Mouse (Mus musculus): Measurements from ENCODE around the gene Lmo2. TPM values are rescaled to one million over a fixed set of nuclear protein-coding genes. Genes with fewer than 3 reads are reported as not detected.

The Lmo2 gene
- polyA plus RNA-seq, 1 experiment from 2014 or later, result 25.6 TPM

DNA sequence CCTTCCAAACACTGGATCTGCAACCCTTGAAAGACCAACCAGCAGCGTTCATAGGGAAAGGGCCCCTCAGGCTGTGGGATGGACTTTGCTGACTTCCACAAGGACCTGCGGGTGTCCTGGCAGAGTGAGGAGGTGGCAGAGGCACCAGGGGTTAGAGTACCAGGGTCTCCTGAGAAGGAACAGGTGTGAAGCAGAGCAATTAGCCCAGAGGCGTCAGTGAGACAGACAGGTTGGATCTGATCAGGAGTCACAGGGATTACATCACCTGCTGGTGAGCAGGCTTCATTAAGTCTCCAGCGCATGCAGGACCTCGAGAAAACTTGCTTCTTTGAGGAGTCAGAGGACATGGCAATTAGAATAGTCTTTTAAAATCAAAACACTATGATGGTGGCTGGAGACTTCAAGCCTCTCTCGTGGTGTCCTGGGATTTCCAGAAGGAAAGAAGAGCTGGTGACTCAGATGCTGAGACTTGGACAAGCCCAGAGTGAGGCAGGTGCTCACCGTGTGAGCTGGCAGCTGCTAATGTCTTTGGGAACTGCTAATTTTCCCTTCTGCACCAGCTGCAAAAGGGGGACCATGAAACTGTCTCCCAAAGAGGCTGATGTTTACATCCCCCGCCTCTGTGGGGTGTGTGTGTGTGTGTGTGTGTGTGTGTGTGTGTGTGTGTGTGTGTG lies 9.7 kb upstream of the Lmo2 start:
- WGBS, result 66% methylated on average over 8 of the region's 8 CpGs
- no peaks in the 10 kb centered on the region for H3K36me3 ChIP-seq
- H3K27me3 ChIP-seq, result no peaks in the 10 kb centered on the region
- H3K4me2 ChIP-seq (replicated peaks), result no peak overlapping the region
- H3K9ac ChIP-seq, result no peak overlapping the region
- ATAC-seq (ENCODE audit: low FRiP score), result no peak
- H3K27ac ChIP-seq, result no peak overlapping the region
- H3K9me3 ChIP-seq (replicated peaks), result no peaks in the 10 kb centered on the region
- H3K4me1 ChIP-seq, result 0 out of 2 replicates have a peak, but pooled peaks cover 3% of the 10 kb centered on the region
- H3K4me3 ChIP-seq, result no peak overlapping the region

GRCm38 (mm10) chr2:103953050-103953835 lies 4.5 kb upstream of the Lmo2 start:
- H3K9ac ChIP-seq, result no peak overlapping the region
- H3K9me3 ChIP-seq (replicated peaks), result no peaks in the 10 kb centered on the region
- H3K4me3 ChIP-seq, result no peak overlapping the region
- H3K4me2 ChIP-seq (replicated peaks), result no peak overlapping the region
- 94% methylated on average over 6 of the region's 6 CpGs for WGBS
- H3K27ac ChIP-seq, result no peak overlapping the region
- H3K36me3 ChIP-seq, result no peaks in the 10 kb centered on the region
- no peak for ATAC-seq (ENCODE audit: low FRiP score)
- no peaks in the 10 kb centered on the region for H3K27me3 ChIP-seq
- no peaks in the 10 kb centered on the region for H3K4me1 ChIP-seq

DNA sequence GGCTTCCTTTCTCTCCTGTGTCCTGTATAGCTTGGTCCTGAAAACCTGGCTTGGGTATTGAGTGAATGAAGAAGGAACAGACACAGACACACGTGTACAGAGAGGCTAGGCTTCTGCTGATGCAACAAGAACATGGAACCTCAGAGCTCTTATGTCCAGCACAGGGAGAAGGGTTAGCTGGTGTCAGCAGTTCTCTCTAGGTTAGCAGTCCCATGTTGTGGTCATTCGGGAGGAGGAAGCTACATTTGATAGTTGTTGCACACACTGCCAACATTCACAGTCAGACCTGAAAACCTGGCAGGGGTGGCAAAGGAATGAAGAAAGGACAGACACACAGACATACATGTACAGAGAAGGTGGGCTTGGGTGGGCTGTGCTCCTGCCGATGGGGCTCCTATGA lies 2.1 kb upstream of the Lmo2 start:
- no peak overlapping the region for H3K4me2 ChIP-seq (replicated peaks)
- no peak overlapping the region for H3K27ac ChIP-seq
- no peaks in the 10 kb centered on the region for H3K9me3 ChIP-seq (replicated peaks)
- 86% methylated on average over 3 of the region's 3 CpGs for WGBS
- H3K4me3 ChIP-seq, result no peak overlapping the region
- H3K27me3 ChIP-seq, result no peaks in the 10 kb centered on the region
- H3K9ac ChIP-seq, result no peak overlapping the region
- no peak for ATAC-seq (ENCODE audit: low FRiP score)
- no peaks in the 10 kb centered on the region for H3K36me3 ChIP-seq
- no peaks in the 10 kb centered on the region for H3K4me1 ChIP-seq

GRCm38 (mm10) chr2:103956867-103957266 lies 919 bp upstream of the Lmo2 start:
- Histone ChIP-seq H3K4me2 (replicated peaks) (no peak overlapping the region), H3K4me3 (no peak overlapping the region), H3K9ac (no peak overlapping the region), H3K4me1 (no peaks in the 10 kb centered on the region), H3K36me3 (no peaks in the 10 kb centered on the region), H3K27me3 (no peaks in the 10 kb centered on the region), H3K27ac (no peak overlapping the region), H3K9me3 (replicated peaks) (no peaks in the 10 kb centered on the region)
- ATAC-seq (ENCODE audit: low FRiP score), result no peak
- WGBS, result 81% methylated on average over 6 of the region's 6 CpGs

- Histone ChIP-seq H3K4me1 (no peaks in the 10 kb centered on the region), H3K4me2 (replicated peaks) (no peak overlapping the region), H3K9me3 (replicated peaks) (no peaks in the 10 kb centered on the region), H3K27ac (no peak overlapping the region), H3K9ac (no peak overlapping the region), H3K27me3 (no peaks in the 10 kb centered on the region), H3K4me3 (no peak overlapping the region), H3K36me3 (no peaks in the 10 kb centered on the region)
- ATAC-seq (ENCODE audit: low FRiP score), result no peak
- WGBS, result 70% methylated on average over 3 of the region's 3 CpGs
Observed at GRCm38 (mm10) chr2:103958634-103959033, 848 bp downstream of the Lmo2 start.

- H3K9me3 ChIP-seq (replicated peaks), result no peaks in the 10 kb centered on the region
- no peaks in the 10 kb centered on the region for H3K27me3 ChIP-seq
- H3K36me3 ChIP-seq, result no peaks in the 10 kb centered on the region
- no peak overlapping the region for H3K4me2 ChIP-seq (replicated peaks)
- no peaks in the 10 kb centered on the region for H3K4me1 ChIP-seq
- ATAC-seq (ENCODE audit: low FRiP score), result no peak
- no peak overlapping the region for H3K4me3 ChIP-seq
- 89% methylated on average over 5 of the region's 5 CpGs for WGBS
- H3K9ac ChIP-seq, result no peak overlapping the region
- H3K27ac ChIP-seq, result no peak overlapping the region
Observed at GRCm38 (mm10) chr2:103959066-103959465, 1.3 kb downstream of the Lmo2 start.

DNA sequence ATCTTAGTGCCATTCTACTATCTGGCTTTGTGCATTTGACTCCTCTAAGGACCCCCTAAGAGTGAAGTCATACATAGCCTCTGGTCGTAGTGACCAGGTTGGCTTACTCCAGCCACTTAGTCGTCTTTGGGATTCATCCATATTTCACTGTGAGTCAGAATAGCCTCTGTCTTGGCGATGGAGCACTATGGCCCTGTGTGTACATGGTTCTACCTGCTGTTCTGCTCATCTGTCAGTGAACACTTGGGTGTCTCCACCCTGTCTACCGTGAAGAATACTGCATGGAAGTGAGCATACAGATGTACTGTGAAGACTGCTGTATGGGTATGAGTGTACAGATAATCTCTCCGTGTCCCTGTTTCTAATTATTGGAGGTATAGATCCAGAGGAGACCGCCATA lies 1.8 kb downstream of the Lmo2 start:
- Histone ChIP-seq H3K9ac (no peak overlapping the region), H3K4me1 (no peaks in the 10 kb centered on the region), H3K27ac (no peak overlapping the region), H3K27me3 (0 out of 2 replicates have a peak, but pooled peaks cover 2% of the 10 kb centered on the region), H3K36me3 (no peaks in the 10 kb centered on the region), H3K4me3 (no peak overlapping the region), H3K4me2 (replicated peaks) (no peak overlapping the region), H3K9me3 (replicated peaks) (no peaks in the 10 kb centered on the region)
- WGBS, result 90% methylated on average over 6 of the region's 6 CpGs
- no peak for ATAC-seq (ENCODE audit: low FRiP score)

GRCm38 (mm10) chr2:103962349-103962748 lies 4.6 kb downstream of the Lmo2 start:
- H3K27me3 ChIP-seq, result 0 out of 2 replicates have a peak, but pooled peaks cover 2% of the 10 kb centered on the region
- H3K9me3 ChIP-seq (replicated peaks), result no peaks in the 10 kb centered on the region
- H3K4me1 ChIP-seq, result no peaks in the 10 kb centered on the region
- no peak overlapping the region for H3K27ac ChIP-seq
- H3K4me3 ChIP-seq, result no peak overlapping the region
- no peak for ATAC-seq (ENCODE audit: low FRiP score)
- 77% methylated on average over 4 of the region's 4 CpGs for WGBS
- H3K9ac ChIP-seq, result no peak overlapping the region
- no peaks in the 10 kb centered on the region for H3K36me3 ChIP-seq
- H3K4me2 ChIP-seq (replicated peaks), result no peak overlapping the region

GRCm38 (mm10) chr2:103965391-103965790 lies 7.6 kb downstream of the Lmo2 start:
- Histone ChIP-seq H3K4me2 (replicated peaks) (no peak overlapping the region), H3K27ac (no peak overlapping the region), H3K4me1 (peaks cover 5% of the 10 kb centered on the region; the same call in 1 of the 2 replicates), H3K9ac (no peak overlapping the region), H3K9me3 (replicated peaks) (no peaks in the 10 kb centered on the region), H3K27me3 (peaks cover 6% of the 10 kb centered on the region), H3K4me3 (no peak overlapping the region), H3K36me3 (no peaks in the 10 kb centered on the region)
- WGBS, result 93% methylated on average over 3 of the region's 3 CpGs
- ATAC-seq (ENCODE audit: low FRiP score), result no peak

DNA sequence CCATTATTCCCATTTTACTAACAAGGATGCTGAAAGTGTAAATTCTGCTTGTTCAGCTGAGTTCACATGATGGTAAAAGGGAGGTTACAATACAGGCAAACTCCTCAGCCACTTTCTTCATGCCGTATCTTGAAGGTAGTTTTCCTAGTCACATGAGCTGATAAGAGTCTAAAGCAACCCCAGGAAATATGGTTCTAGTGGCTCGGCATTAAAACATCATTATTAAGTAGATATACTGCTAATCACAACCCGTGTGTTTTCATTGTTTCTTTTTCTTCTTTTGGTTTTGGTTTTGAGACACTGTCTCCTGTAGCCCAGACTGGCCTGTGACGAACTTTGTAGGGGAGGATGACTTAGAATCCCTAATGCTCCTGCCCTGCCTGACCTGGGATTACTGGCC lies 10.4 kb downstream of the Lmo2 start:
- Histone ChIP-seq H3K4me2 (replicated peaks) (no peak overlapping the region), H3K9me3 (replicated peaks) (no peaks in the 10 kb centered on the region), H3K9ac (no peak overlapping the region), H3K27ac (no peak overlapping the region), H3K36me3 (no peaks in the 10 kb centered on the region), H3K27me3 (peaks cover 33% of the 10 kb centered on the region), H3K4me1 (peaks cover 11% of the 10 kb centered on the region), H3K4me3 (no peak overlapping the region)
- ATAC-seq (ENCODE audit: low FRiP score), result no peak
- WGBS, result 79% methylated on average over 4 of the region's 4 CpGs

- Histone ChIP-seq H3K4me1 (peaks cover 11% of the 10 kb centered on the region), H3K27me3 (peaks cover 35% of the 10 kb centered on the region), H3K36me3 (no peaks in the 10 kb centered on the region), H3K9me3 (replicated peaks) (no peaks in the 10 kb centered on the region), H3K27ac (no peak overlapping the region), H3K4me3 (peak overlapping the region; percentile 69), H3K9ac (peak overlapping the region; percentile 87; the same call in 1 of the 2 replicates), H3K4me2 (replicated peaks) (peak overlapping the region; percentile 95)
- WGBS, result 22% methylated on average over 10 of the region's 10 CpGs
- ATAC-seq (ENCODE audit: low FRiP score), result no peak
Observed at GRCm38 (mm10) chr2:103968919-103969436, 11.2 kb downstream of the Lmo2 start.

DNA sequence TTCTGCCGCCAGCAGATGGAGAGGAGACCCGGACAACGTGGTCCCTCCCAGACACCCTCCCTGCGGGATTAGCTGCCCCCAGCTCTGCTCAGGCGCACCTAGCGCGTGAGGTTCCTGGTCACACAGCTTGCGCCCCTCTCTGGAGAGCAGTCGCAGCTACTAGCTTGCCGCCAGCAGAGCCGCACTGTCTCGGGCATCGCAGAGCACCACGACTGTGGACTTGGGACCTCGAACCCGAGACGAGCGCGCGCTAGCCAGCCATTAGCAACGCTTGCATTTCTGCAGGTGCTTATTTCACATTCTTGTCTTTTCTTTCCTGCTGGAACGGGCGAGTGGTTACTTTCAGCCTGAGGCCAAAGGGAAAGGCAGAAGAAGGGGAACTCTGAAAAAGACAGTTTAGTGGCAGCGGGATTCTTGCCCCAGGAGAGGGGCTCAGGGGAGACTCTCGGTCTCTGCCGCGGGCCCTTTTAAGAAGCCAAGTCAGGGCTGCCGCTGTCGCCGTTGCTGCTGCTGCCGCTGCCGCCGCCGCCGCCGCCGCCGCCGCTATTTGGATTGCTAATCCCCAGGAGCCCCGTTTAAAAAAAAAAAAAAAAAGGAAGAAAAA lies 11.8 kb downstream of the Lmo2 start:
- ATAC-seq (ENCODE audit: low FRiP score), result peak; percentile 78
- peak overlapping the region; percentile 95 for H3K4me2 ChIP-seq (replicated peaks)
- peak overlapping the region; percentile 92 for H3K27ac ChIP-seq
- H3K27me3 ChIP-seq, result peaks cover 32% of the 10 kb centered on the region
- H3K9me3 ChIP-seq (replicated peaks), result no peaks in the 10 kb centered on the region
- peak overlapping the region; percentile 69 for H3K4me3 ChIP-seq
- H3K4me1 ChIP-seq, result peaks cover 11% of the 10 kb centered on the region
- WGBS, result under 1% methylated on average over 40 of the region's 40 CpGs
- H3K9ac ChIP-seq, result peak overlapping the region; percentile 87
- no peaks in the 10 kb centered on the region for H3K36me3 ChIP-seq

Data from hindbrain, embryonic 12.5 days (tissue).